Mouse (Mus musculus): Measurements from ENCODE around the gene Nanog.

Gene Nanog

DNA sequence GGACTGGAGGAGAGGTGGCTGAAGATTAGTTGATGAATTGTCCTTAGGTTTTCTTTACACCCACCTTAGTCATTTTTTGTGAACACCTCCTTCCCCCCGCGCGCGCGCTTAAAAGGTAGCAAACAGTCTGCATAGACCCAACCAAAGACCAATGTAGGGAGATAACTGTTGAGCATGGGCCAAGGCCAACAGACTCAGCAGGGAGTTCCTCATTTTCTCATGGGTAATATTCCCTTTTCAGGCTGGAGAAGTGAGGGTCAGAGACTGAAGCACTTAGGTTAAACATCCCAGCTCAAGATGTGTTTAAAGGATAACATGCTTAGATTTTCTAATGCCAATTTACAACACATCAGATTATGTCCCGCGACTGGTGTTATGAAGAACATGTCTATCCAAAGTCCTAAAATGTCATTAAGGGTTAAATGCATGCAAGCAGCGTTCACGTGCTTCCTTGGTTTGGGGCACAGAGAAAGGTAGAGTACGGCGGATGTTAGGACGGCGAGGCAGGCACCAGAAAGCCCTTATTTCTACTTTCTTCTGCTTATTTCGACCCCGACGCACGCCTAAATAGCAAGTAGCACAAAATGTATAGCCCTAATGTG is 56.7 kb downstream of the Nanog start:
- no peak for DNase-seq
